Mouse (Mus musculus): ENCODE results near the gene March1. TPM values are rescaled to one million over a fixed set of nuclear protein-coding genes. Genes with fewer than 3 reads are reported as not detected.
"Not testable (repeated sequence)": the region's sequence is repeated elsewhere in the genome, so short reads cannot be mapped to it uniquely, and the experiment has no call there.

Gene March1
- total RNA-seq, 1 experiment from 2014 or later, result 161 TPM

GRCm38 (mm10) chr8:66392900-66393299, 775.2 kb downstream of the March1 start:
- ATAC-seq (replicated peaks; ENCODE audit: insufficient number of reproducible peaks, low FRiP score, low TSS enrichment, poor library complexity, severe bottlenecking), result no peak

- ATAC-seq (replicated peaks; ENCODE audit: insufficient number of reproducible peaks, low FRiP score, low TSS enrichment, poor library complexity, severe bottlenecking), result peak; percentile 51; the same call in 1 of the 2 replicates
Measured at GRCm38 (mm10) chr8:66394148-66394547, 776.4 kb downstream of the March1 start.

- ATAC-seq (replicated peaks; ENCODE audit: insufficient number of reproducible peaks, low FRiP score, low TSS enrichment, poor library complexity, severe bottlenecking), result no peak
Measured at GRCm38 (mm10) chr8:66397811-66398210, 780.1 kb downstream of the March1 start.

- ATAC-seq (replicated peaks; ENCODE audit: insufficient number of reproducible peaks, low FRiP score, low TSS enrichment, poor library complexity, severe bottlenecking), result peak; percentile 69; the same call in 1 of the 2 replicates
Measured at GRCm38 (mm10) chr8:66400050-66400449, 782.4 kb downstream of the March1 start.

GRCm38 (mm10) chr8:66404711-66405414, 787.2 kb downstream of the March1 start:
- no peak for ATAC-seq (replicated peaks; ENCODE audit: insufficient number of reproducible peaks, low FRiP score, low TSS enrichment, poor library complexity, severe bottlenecking)

GRCm38 (mm10) chr8:66405796-66406195, 788.1 kb downstream of the March1 start:
- ATAC-seq (replicated peaks; ENCODE audit: insufficient number of reproducible peaks, low FRiP score, low TSS enrichment, poor library complexity, severe bottlenecking), result peak; percentile 89

GRCm38 (mm10) chr8:66406596-66407361, 789.1 kb downstream of the March1 start:
- no peak for ATAC-seq (replicated peaks; ENCODE audit: insufficient number of reproducible peaks, low FRiP score, low TSS enrichment, poor library complexity, severe bottlenecking)

GRCm38 (mm10) chr8:66410080-66410615, 792.4 kb downstream of the March1 start:
- ATAC-seq (replicated peaks; ENCODE audit: insufficient number of reproducible peaks, low FRiP score, low TSS enrichment, poor library complexity, severe bottlenecking), result no peak

- no peak for ATAC-seq (replicated peaks; ENCODE audit: insufficient number of reproducible peaks, low FRiP score, low TSS enrichment, poor library complexity, severe bottlenecking)
Measured at GRCm38 (mm10) chr8:66413101-66413500, 795.4 kb downstream of the March1 start.

GRCm38 (mm10) chr8:66415234-66415633, 797.5 kb downstream of the March1 start:
- ATAC-seq (replicated peaks; ENCODE audit: insufficient number of reproducible peaks, low FRiP score, low TSS enrichment, poor library complexity, severe bottlenecking), result no peak

- ATAC-seq (replicated peaks; ENCODE audit: insufficient number of reproducible peaks, low FRiP score, low TSS enrichment, poor library complexity, severe bottlenecking), result not testable (repeated sequence)
Measured at GRCm38 (mm10) chr8:66417591-66417990, 799.9 kb downstream of the March1 start.

GRCm38 (mm10) chr8:66430639-66431038, 812.9 kb downstream of the March1 start:
- no peak for ATAC-seq (replicated peaks; ENCODE audit: insufficient number of reproducible peaks, low FRiP score, low TSS enrichment, poor library complexity, severe bottlenecking)

- no peak for ATAC-seq (replicated peaks; ENCODE audit: insufficient number of reproducible peaks, low FRiP score, low TSS enrichment, poor library complexity, severe bottlenecking)
Measured at GRCm38 (mm10) chr8:66433577-66433976, 815.9 kb downstream of the March1 start.

- ATAC-seq (replicated peaks; ENCODE audit: insufficient number of reproducible peaks, low FRiP score, low TSS enrichment, poor library complexity, severe bottlenecking), result peak; percentile 58
Measured at GRCm38 (mm10) chr8:66436804-66437203, 819.1 kb downstream of the March1 start.

GRCm38 (mm10) chr8:66437929-66438328, 820.2 kb downstream of the March1 start:
- ATAC-seq (replicated peaks; ENCODE audit: insufficient number of reproducible peaks, low FRiP score, low TSS enrichment, poor library complexity, severe bottlenecking), result peak; percentile 71

- ATAC-seq (replicated peaks; ENCODE audit: insufficient number of reproducible peaks, low FRiP score, low TSS enrichment, poor library complexity, severe bottlenecking), result no peak
Measured at GRCm38 (mm10) chr8:66438468-66438867, 820.8 kb downstream of the March1 start.

GRCm38 (mm10) chr8:66441123-66441522, 823.4 kb downstream of the March1 start:
- no peak for ATAC-seq (replicated peaks; ENCODE audit: insufficient number of reproducible peaks, low FRiP score, low TSS enrichment, poor library complexity, severe bottlenecking)

- ATAC-seq (replicated peaks; ENCODE audit: insufficient number of reproducible peaks, low FRiP score, low TSS enrichment, poor library complexity, severe bottlenecking), result no peak
Measured at GRCm38 (mm10) chr8:66442778-66443177, 825.1 kb downstream of the March1 start.

GRCm38 (mm10) chr8:66444141-66444540, 826.4 kb downstream of the March1 start:
- ATAC-seq (replicated peaks; ENCODE audit: insufficient number of reproducible peaks, low FRiP score, low TSS enrichment, poor library complexity, severe bottlenecking), result peak; percentile 83

- no peak for ATAC-seq (replicated peaks; ENCODE audit: insufficient number of reproducible peaks, low FRiP score, low TSS enrichment, poor library complexity, severe bottlenecking)
Measured at GRCm38 (mm10) chr8:66445351-66445750, 827.7 kb downstream of the March1 start.

Measured in monocyte, adult 5-6 weeks (primary cell).